Mouse (Mus musculus) kidney, adult 8-10 months (tissue): ENCODE measurements around the gene Cachd1.

Experiments used
- DNase-seq, 2 experiments: peaks; one replicate each; pipeline ENCODE4 v3.0.0; 2022

The Cachd1 gene

GRCm38 (mm10) chr4:100877351-100877750 lies 100.9 kb downstream of the Cachd1 start:
- no peak for DNase-seq

- DNase-seq, result no peak
These were observed 102.9 kb downstream of the Cachd1 start for GRCm38 (mm10) chr4:100879414-100879813.

DNA sequence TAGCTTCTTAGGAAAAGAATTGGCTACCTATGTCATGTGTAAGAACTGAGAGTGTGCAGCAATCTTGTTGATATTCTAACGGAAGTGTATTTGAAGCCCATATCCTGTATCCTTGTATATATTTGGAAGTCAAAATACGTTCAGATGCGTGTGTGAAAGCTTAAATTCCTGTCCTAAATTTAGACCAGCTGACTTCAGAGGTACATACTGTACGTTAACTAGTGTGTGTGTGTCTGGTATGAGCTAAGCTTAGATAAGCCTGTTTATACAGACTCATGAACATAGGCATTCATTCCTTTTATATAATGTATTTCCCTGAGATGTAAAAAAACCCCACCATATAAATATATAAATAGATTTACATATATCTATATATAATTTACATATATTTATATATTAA lies 103.6 kb downstream of the Cachd1 start:
- DNase-seq, result no peak

DNA sequence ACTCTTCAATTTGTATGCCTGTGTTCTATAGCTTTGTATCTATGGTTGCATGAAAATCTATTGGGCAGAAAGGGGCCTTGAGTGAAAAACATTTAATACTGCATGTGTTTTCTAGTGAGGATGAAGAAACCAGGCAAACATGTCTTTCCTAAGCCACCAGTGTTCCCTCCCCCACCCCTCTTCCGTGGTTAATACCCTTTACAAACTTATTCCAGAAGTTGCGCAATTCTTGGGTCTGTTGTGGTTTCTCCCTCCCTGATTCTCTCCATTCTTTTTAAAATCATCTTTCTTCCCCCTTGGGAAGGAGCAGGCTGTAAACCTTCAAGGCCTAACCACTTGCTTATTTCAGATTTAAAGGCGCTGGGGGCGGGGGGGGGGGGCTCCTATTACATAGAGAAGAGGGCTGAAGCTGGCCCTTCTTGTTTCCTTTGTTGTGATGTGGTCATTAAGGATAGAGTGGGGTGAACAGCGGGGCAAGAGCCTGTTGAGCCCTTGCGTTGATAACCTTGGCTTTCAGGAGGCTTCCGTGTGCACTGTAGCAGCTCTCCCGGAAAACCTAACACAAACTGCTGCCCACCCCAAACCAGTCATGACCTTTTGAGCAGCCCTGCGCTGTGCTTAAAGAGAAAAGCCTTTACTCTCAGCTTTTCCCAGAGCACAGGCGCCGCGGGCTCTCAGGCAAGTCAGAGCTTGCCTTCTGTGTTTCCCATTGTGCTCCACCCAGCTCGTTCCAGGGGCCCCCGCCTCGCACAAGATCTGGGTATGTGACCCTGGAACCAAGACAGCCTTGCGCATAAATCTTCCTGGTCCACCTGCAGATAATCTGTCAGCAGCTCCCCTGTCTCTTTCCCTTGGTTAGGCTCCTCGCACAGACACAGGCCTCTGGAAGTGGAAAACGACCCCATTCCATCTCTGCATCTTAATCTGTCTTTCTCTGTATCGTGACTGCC lies 109.6 kb downstream of the Cachd1 start:
- no peak for DNase-seq

DNA sequence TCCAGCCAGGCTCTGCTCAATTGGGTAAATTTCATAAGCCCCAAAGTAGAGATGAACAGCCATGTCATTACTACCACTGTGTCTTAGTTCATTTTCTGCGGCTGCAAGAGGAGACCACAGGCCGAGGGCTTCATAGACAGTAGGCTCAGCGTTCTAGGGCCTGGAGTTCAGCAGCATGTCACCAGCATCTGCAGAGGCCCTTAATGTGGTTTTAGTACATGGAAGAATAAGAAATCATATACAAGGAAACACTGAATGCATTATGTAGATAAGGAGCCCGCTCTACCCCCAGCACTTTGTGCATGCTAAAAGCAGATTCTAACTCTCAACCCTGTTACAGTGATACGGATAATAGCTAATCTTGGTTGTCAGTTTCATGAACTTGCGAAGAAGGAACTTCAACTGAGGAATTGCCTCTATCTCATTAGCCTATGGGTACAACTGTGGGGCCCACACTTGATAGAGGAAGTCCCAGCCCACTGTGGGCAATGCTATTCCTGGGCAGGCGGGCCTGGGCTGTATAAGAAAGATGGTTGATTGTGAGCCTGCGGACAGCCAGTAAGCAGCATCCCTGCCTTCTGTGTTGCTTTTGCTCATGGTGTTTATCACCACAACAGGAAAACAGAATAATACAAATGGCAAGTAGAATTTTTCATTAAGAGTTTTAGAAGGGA lies 110.4 kb downstream of the Cachd1 start:
- DNase-seq, result no peak

- no peak for DNase-seq
These were observed 113.9 kb downstream of the Cachd1 start for GRCm38 (mm10) chr4:100890106-100890970.

GRCm38 (mm10) chr4:100893739-100894138 lies 117.3 kb downstream of the Cachd1 start:
- no peak for DNase-seq

- DNase-seq, result no peak
These were observed 117.7 kb downstream of the Cachd1 start for GRCm38 (mm10) chr4:100894142-100894541.

- peak; percentile 24 for DNase-seq
These were observed 120.0 kb downstream of the Cachd1 start for GRCm38 (mm10) chr4:100896260-100897010.

DNA sequence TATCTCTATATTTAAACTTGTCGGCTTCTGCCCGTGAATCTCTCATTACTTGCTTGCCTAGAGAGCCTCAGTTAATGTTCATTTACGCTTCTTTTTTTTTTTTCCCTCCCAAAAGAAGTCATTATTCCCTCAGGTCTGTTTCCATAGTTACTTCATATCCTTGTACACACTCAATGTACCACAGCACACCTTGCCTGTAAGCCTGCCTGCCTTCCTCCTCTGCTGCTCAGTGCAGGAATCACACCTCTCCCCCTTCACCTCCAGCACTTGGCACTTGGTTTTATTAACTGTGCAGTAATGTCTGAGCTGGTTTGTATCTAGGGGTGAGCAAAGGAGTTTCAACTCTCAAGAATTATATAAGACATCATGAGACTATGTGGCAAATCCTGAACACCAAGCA lies 121.5 kb downstream of the Cachd1 start:
- DNase-seq, result no peak

GRCm38 (mm10) chr4:100909694-100910340 lies 133.3 kb downstream of the Cachd1 start:
- DNase-seq, result peak; percentile 31 to 57

- no peak for DNase-seq
These were observed 134.3 kb downstream of the Cachd1 start for GRCm38 (mm10) chr4:100910605-100911330.

- no peak for DNase-seq
These were observed 135.2 kb downstream of the Cachd1 start for GRCm38 (mm10) chr4:100911658-100912057.

GRCm38 (mm10) chr4:100913666-100914065 lies 137.2 kb downstream of the Cachd1 start:
- peak in 1 of 2 experiments; percentile 16 for DNase-seq

- no peak for DNase-seq
These were observed 138.1 kb downstream of the Cachd1 start for GRCm38 (mm10) chr4:100914532-100914931.

- DNase-seq, result no peak
These were observed 138.6 kb downstream of the Cachd1 start for GRCm38 (mm10) chr4:100915093-100915492.

DNA sequence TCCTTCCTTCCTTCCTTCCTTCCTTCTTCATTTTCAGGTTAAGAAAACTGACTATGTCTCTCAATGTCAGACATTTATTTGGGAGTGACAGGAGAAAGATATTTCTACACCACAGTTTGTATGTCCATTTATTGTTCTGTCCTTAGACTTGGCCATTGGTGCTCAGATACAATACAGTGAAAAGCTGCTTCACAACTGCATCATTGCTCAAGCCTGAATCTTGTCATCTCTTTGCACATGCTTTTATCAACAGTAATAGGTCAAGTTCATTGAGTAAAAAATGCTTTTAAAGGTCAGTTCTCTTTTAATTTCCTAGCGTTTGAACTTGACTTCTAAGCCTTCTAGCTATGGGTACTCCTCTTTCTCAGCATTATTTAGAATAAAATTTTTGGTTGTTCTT lies 141.0 kb downstream of the Cachd1 start:
- DNase-seq, result no peak

- DNase-seq, result no peak
These were observed 143.9 kb downstream of the Cachd1 start for GRCm38 (mm10) chr4:100920413-100920812.

DNA sequence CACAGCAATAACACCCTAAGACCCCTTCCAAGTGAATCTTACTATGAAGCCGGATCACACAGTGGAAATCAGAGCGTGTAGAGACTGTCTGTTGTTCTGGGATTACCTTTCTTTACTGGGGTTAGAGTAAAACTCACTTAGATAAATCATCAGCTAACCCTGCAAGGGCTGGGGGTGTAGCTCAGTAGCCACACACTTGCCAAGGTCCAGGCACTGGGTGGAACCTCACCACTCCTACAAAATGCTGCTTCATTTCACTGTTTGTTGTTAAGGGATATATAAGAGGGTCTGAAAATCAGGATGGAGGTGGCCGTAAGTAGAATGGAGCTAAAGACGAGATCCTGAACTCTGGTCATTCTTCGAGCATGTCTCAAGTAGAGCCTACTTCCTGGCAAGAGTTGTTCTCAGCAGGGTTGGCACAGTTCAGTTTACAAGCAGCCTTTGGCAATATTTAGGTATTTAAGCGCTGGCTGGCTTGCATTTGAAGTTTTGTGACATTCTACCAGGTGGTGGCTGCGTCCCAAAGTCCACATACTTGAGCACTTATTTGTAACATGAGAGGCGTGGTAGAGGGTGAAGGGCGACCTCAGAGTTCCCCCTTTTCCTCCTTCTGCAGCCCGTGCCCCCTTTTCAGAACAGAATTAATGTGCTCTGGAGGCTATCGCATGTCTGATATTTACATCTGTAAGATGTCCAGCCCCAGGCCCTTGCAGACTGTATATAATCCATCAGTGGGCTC lies 146.5 kb downstream of the Cachd1 start:
- DNase-seq, result peak; percentile 66 to 80

DNA sequence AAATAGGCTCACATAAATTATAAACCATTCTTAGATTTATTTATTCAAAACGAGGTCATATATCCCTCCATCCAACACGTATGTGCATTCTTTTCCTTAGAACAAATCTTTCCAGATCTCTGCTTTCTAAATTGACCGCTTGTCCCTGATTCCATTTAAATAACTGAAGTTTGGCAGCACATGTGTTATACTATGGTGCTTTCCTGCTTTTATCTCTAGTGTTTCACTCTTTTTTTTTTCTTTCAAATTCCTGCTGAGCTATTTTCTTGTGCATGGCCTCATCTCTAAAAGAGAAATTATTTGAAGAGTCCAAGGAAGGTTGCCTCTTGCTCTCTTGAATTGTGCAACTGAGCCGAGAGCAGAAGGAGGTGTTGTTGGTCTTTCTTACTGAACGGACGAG lies 147.1 kb downstream of the Cachd1 start:
- no peak for DNase-seq
